Mouse (Mus musculus) thymus, postnatal 0 days (tissue): ENCODE data around the gene Psg28. TPM values are rescaled to one million over a fixed set of nuclear protein-coding genes. Genes with fewer than 3 reads are reported as not detected.
"Not testable (repeated sequence)": the region's sequence is repeated elsewhere in the genome, so short reads cannot be mapped to it uniquely, and the experiment has no call there.

Experiments used
- DNase-seq: peaks from one replicate; pipeline ENCODE4 v3.0.0-alpha.2; 2015; ENCODE audit warnings: low spot score
- microRNA-seq: library from miRNA; unstranded; fragments of <30 nt; microRNA quantifications from one replicate; pipeline ENCODE4, GENCODE M21; 2016; ENCODE audit warnings: borderline number of aligned reads
- polyA plus RNA-seq: library from polyadenylated mRNA; unstranded; fragments of >200 nt; fragmentation: Nextera tagmentation; extraction: Ambion mirVana; gene quantifications from 2 replicates; pipeline ENCODE4 v1.2.1, GENCODE M21; 2015

Psg28 gene
- polyA plus RNA-seq, result 0.06 and 0.07 TPM in 2 replicates

DNA sequence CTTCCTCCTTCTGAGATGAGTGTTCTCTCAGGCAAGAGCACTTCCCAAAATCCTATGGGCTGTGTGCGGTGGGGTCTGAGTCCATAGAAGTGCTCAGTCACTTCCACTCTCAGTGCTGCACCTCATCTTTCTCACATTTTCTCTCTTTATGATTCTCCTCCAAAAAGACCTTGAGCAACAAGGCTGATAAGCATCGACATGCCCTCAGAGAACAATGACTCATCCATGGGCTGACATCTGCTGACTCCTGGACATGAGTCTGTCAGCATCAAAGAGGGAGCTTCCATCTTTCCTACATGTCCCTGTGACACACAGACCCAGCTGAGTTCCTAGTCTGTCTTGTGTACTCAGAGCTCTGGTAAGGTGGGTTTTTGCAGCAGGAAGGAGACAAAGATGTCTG, at the start of gene Psg28:
Gene Psg28 (minus strand): TSS at position 101 of the 400 bp plus-strand sequence.
- DNase-seq, result not testable (repeated sequence)

DNA sequence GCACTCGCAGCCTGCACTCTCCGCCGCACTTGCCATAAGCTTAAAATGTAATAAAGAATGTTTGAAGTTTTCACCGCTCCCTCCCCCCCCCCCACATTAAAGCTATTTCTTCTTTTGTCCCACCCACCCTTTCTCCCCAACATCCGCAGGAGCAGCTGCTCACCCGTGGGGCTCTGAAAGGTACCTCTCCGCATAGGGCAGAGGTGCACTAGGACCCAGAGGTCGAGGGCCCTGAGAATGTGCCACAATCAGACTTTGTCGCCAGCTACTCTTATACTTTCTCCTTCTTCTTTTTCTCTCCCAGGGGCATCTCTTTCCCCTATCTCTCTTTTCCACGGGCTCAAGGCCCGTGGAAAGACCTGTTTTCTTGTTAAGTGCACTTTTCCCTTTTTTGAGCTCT, 28.4 kb downstream of the Psg28 start:
- DNase-seq, result no peak

DNA sequence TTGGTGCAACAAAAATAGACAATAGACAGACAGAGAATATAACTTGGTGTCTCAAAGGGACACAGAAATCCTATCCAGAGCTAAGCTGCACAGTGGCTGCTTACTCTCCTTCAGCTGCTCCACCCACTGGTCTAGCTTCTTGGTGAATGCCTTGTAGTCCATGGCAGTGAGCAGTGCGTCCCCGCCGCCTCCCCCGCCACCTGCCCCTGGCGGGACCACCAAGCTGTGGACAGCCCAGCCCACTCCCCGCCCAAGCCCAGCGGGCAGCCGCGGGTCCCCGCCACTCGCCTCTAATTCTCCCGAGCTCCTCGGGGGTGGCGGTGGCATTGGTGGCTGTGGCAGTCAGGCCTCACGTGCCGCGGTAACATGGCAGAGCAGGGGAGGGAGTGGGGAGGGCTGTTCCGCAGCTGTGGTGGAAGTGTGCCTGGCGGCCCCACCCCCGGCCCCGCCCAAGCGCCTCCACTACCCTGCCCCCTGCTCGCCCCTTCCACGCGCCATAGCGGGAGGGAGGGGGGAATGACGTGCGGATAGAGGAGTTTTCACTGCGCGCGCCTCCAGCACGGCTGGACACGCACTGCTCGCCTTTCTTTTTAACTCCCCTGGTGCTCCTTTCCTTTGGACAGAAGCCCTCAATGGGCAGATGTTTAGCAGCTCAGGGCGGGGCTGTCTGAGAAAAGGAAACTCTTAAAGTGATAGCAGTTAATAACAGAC, 29.2 kb downstream of the Psg28 start:
- no peak for DNase-seq

DNA sequence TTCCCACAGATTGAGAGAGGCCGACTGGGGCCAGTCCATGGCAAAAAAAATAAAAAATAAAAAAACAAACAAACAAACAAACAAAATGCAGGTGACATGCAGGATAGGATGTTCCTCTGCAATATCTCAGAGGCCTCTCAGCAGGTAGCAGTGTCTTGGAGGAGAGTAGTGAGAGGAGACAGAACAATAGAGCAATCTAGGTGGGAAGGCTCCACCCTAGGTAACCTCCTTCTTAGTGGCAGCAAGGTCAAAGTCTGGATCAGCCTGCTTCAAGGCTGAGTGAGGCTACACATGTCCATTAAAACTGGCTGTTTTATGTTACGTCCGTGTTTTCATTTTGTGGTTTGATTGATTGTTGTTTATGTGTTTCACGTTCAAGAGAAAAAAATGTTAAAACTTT, 40.4 kb downstream of the Psg28 start:
- DNase-seq, result not testable (repeated sequence)

DNA sequence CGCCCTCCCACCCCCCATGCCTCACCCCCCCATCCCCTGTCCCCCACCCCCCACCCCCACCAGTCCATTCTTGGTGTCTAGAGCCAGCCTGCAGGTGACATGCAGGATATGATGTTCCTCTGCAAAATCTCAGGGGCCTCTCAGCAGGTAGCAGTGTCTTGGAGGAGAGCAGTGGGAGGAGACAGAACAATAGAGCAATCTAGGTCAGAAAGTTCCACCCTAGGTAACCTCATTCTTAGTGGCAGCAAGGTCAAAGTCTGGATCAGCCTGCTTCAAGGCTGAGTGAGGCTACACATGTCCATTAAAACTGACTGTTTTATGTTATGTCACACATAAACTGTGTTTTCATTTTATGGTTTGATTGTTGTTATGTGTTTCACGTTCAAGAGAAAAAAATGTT, 53.5 kb downstream of the Psg28 start:
- no peak for DNase-seq

Small RNA genes lying within 50 kb of the gene (microRNA-seq; reads per million reads assigned to microRNA genes)
- not detected for gene Gm24715

Other genes with a start within 250 kb of the Psg28 start
- 0.27 and 0.32 TPM in 2 replicates for gene Mill1, start 186.7 kb downstream of the Psg28 start, polyA plus RNA-seq
- gene Psg18, start 77.0 kb downstream of the Psg28 start, polyA plus RNA-seq, result 0.08 and 0.15 TPM in 2 replicates
- not detected in 2 replicates for gene Psg26, start 52.1 kb upstream of the Psg28 start, polyA plus RNA-seq
- 0.04 TPM in 1 of 2 replicates, not detected in the other for gene Psg25, start 100.2 kb upstream of the Psg28 start, polyA plus RNA-seq
- gene Psg27, start 135.3 kb upstream of the Psg28 start, polyA plus RNA-seq, result 0.29 and 0.44 TPM in 2 replicates
- 0.21 and 0.23 TPM in 2 replicates for gene Psg23, start 184.5 kb upstream of the Psg28 start, polyA plus RNA-seq
- gene Psg21, start 224.7 kb upstream of the Psg28 start, polyA plus RNA-seq, result 0.28 TPM in 1 of 2 replicates, not detected in the other